18 mouse cellular contexts compared by ENCODE assay signal in genomic region chr17:15255874-15256273, GRCm38 (mm10).
A peak's percentile ranks its signal among the peaks of the same experiment; 100 is the strongest.
DNase-seq lines count a peak whose midpoint lies in the region; ATAC-seq and TF ChIP-seq lines count a peak whose summit lies in the region.
"Had no signal": no experiment of that assay in that cellular context is flagged by ENCODE, and none has a peak within 500 bp of the region (broad histone marks: within the 10 kb centered on the region; RNA-seq: fewer than 3 reads in every experiment).

No protein-coding gene starts in this region.

- H3K9me3 ChIP-seq in heart, embryonic 10.5 days: no peaks in the 10 kb centered on the region
- no peaks in the 10 kb centered on the region for H3K9me3 ChIP-seq in forebrain, postnatal 0 days (ENCODE audit: low read length)
- H3K9me3 ChIP-seq: embryonic facial prominence, embryonic 10.5 days; embryonic facial prominence, embryonic 12.5 days; forebrain, embryonic 13.5 days; forebrain, embryonic 15.5 days had no signal

- TF ChIP-seq CTCF in forebrain, postnatal 0 days (IDR thresholded peaks at IDR 0.05; ENCODE audit: low read depth): no peak

- 87% methylated on average over 2 of the region's 2 CpGs for WGBS in heart, embryonic 10.5 days
- 93% methylated on average over 2 of the region's 2 CpGs for WGBS in forebrain, postnatal 0 days

- ATAC-seq in hematopoietic stem cell, adult 5-6 weeks (replicated peaks in 1 of 2; ENCODE audit: insufficient read depth in 1 of 2, low FRiP score in 2 of 2, low TSS enrichment in 1 of 2, low read depth in 1 of 2, poor library complexity in 2 of 2, severe bottlenecking in 2 of 2): peak; percentile 21 to 52; a peak in 3 of 4 replicates
- peak; percentile 52 for ATAC-seq in megakaryocyte progenitor cell, adult 5-6 weeks (replicated peaks; ENCODE audit: poor library complexity)
- ATAC-seq in forebrain, postnatal 0 days: no peak
- ATAC-seq: forebrain, embryonic 13.5 days; forebrain, embryonic 15.5 days had no signal

- H3K9ac ChIP-seq in forebrain, postnatal 0 days: no peak overlapping the region
- H3K9ac ChIP-seq: embryonic facial prominence, embryonic 12.5 days; forebrain, embryonic 13.5 days; forebrain, embryonic 15.5 days had no signal

- DNase-seq in heart, embryonic 10.5 days (ENCODE audit: low spot score): peak; percentile 4
- no peak for DNase-seq in heart, postnatal 25 days (ENCODE audit: low spot score)
- no peak for DNase-seq in forebrain, postnatal 0 days
- no peak for DNase-seq in urinary bladder, postnatal 14 days (ENCODE audit: low spot score)
- DNase-seq: adrenal gland, adult 2 months; adrenal gland, postnatal 10 days; adrenal gland, postnatal 25 days; cerebellum, adult 11 months; cerebellum, adult 18-20 months; cerebellum, adult 8-10 months; cerebellum, postnatal 10 days; cerebellum, postnatal 25 days had no signal

- H3K4me1 ChIP-seq in heart, embryonic 10.5 days: peaks cover 14% of the 10 kb centered on the region
- no peaks in the 10 kb centered on the region for H3K4me1 ChIP-seq in forebrain, postnatal 0 days (ENCODE audit: insufficient read depth)
- H3K4me1 ChIP-seq: embryonic facial prominence, embryonic 12.5 days; forebrain, embryonic 15.5 days had no signal

- no peak overlapping the region for H3K27ac ChIP-seq in heart, embryonic 10.5 days
- no peak overlapping the region for H3K27ac ChIP-seq in forebrain, postnatal 0 days (ENCODE audit: low read depth, low read length)
- H3K27ac ChIP-seq: embryonic facial prominence, embryonic 10.5 days; embryonic facial prominence, embryonic 12.5 days; forebrain, embryonic 13.5 days; forebrain, embryonic 15.5 days had no signal

- no peaks in the 10 kb centered on the region for H3K27me3 ChIP-seq in heart, embryonic 10.5 days (ENCODE audit: insufficient read depth, poor library complexity, severe bottlenecking)
- no peaks in the 10 kb centered on the region for H3K27me3 ChIP-seq in forebrain, postnatal 0 days (ENCODE audit: insufficient read depth, low read length)
- H3K27me3 ChIP-seq: embryonic facial prominence, embryonic 12.5 days; forebrain, embryonic 13.5 days; forebrain, embryonic 15.5 days had no signal

- no peak overlapping the region for H3K4me2 ChIP-seq in forebrain, postnatal 0 days (ENCODE audit: low read depth)
- H3K4me2 ChIP-seq: embryonic facial prominence, embryonic 12.5 days; forebrain, embryonic 13.5 days; forebrain, embryonic 15.5 days had no signal

- H3K4me3 ChIP-seq in heart, embryonic 10.5 days: no peak overlapping the region
- no peak overlapping the region for H3K4me3 ChIP-seq in forebrain, postnatal 0 days (ENCODE audit: low read depth, low read length)
- H3K4me3 ChIP-seq: embryonic facial prominence, embryonic 10.5 days; embryonic facial prominence, embryonic 12.5 days; forebrain, embryonic 13.5 days; forebrain, embryonic 15.5 days had no signal

- intact Hi-C loops in heart, postnatal 25 days (cut with DNase I): no loop called here

- no peaks in the 10 kb centered on the region for H3K36me3 ChIP-seq in heart, embryonic 10.5 days
- no peaks in the 10 kb centered on the region for H3K36me3 ChIP-seq in forebrain, postnatal 0 days (ENCODE audit: insufficient read depth)
- H3K36me3 ChIP-seq: embryonic facial prominence, embryonic 10.5 days; embryonic facial prominence, embryonic 12.5 days; forebrain, embryonic 15.5 days had no signal
